Comparison of ENCODE assay signal across 8 mouse cellular contexts in genomic region chr12:80769697-80770096, GRCm38 (mm10). TPM values are rescaled to one million over a fixed set of nuclear protein-coding genes. Genes with fewer than 3 reads are reported as not detected.
DNase-seq lines count a peak whose midpoint lies in the region; ATAC-seq and TF ChIP-seq lines count a peak whose summit lies in the region.

No protein-coding gene starts in this region.

- peak; percentile 91 for TF ChIP-seq CTCF in cortical plate, adult 2 months (IDR thresholded peaks at IDR 0.05; ENCODE audit: extremely low read depth, insufficient read depth, low read length)
- peak; percentile 99 for TF ChIP-seq CTCF in intestine, postnatal 0 days (IDR thresholded peaks at IDR 0.05; ENCODE audit: low read depth)
- TF ChIP-seq CTCF in spleen, adult 2 months (IDR thresholded peaks at IDR 0.05; ENCODE audit: extremely low read depth, insufficient read depth, insufficient read length, insufficient replicate concordance) = peak; percentile 99

- no peak overlapping the region for H3K9ac ChIP-seq in intestine, postnatal 0 days (ENCODE audit: low read depth, low read length)
- H3K9ac ChIP-seq in limb, embryonic 13.5 days = no peak overlapping the region
- H3K9ac ChIP-seq in midbrain, embryonic 14.5 days (replicated peaks; ENCODE audit: low read length) = no peak overlapping the region

- H3K9me3 ChIP-seq in intestine, postnatal 0 days (ENCODE audit: control insufficient read depth) = no peaks in the 10 kb centered on the region
- no peaks in the 10 kb centered on the region for H3K9me3 ChIP-seq in limb, embryonic 13.5 days
- H3K9me3 ChIP-seq in midbrain, embryonic 14.5 days (ENCODE audit: control insufficient read depth, low read length) = no peaks in the 10 kb centered on the region

- no peaks in the 10 kb centered on the region for H3K27me3 ChIP-seq in intestine, postnatal 0 days (replicated peaks; ENCODE audit: control insufficient read depth, insufficient read depth, low read length)
- 0 out of 2 replicates have a peak, but pooled peaks cover 6% of the 10 kb centered on the region for H3K27me3 ChIP-seq in limb, embryonic 13.5 days
- H3K27me3 ChIP-seq in midbrain, embryonic 14.5 days (ENCODE audit: control insufficient read depth, insufficient read depth, low read length) = no peaks in the 10 kb centered on the region
- H3K27me3 ChIP-seq in spleen, adult 2 months (ENCODE audit: control insufficient read depth, insufficient read depth, low read length) = no peaks in the 10 kb centered on the region

- no peaks in the 10 kb centered on the region for H3K36me3 ChIP-seq in intestine, postnatal 0 days (ENCODE audit: control insufficient read depth, insufficient read depth)
- H3K36me3 ChIP-seq in limb, embryonic 13.5 days = no peaks in the 10 kb centered on the region
- no peaks in the 10 kb centered on the region for H3K36me3 ChIP-seq in midbrain, embryonic 14.5 days (ENCODE audit: control insufficient read depth, insufficient read depth, low read length)
- no peaks in the 10 kb centered on the region for H3K36me3 ChIP-seq in spleen, adult 2 months (ENCODE audit: control insufficient read depth, insufficient read depth, low read length)

- no peak overlapping the region for H3K27ac ChIP-seq in cortical plate, adult 2 months (ENCODE audit: insufficient read depth, low read length)
- no peak overlapping the region for H3K27ac ChIP-seq in intestine, postnatal 0 days (ENCODE audit: low read depth, low read length)
- no peak overlapping the region for H3K27ac ChIP-seq in limb, embryonic 13.5 days
- no peak overlapping the region for H3K27ac ChIP-seq in midbrain, embryonic 14.5 days (replicated peaks; ENCODE audit: low read depth, low read length)
- H3K27ac ChIP-seq in spleen, adult 2 months (ENCODE audit: insufficient read depth, low read length) = no peak overlapping the region

- peak; percentile 73; the same call in 1 of the 2 replicates for ATAC-seq in intestine, postnatal 0 days
- ATAC-seq in limb, embryonic 13.5 days (ENCODE audit: low FRiP score, low read depth) = peak; percentile 85
- peak; percentile 69; the same call in 1 of the 2 replicates for ATAC-seq in midbrain, embryonic 14.5 days (ENCODE audit: low FRiP score, low TSS enrichment)

- no peak for TF ChIP-seq POLR2A in cortical plate, adult 2 months (IDR thresholded peaks at IDR 0.05; ENCODE audit: extremely low read depth, insufficient read depth, low read length)
- TF ChIP-seq POLR2A in spleen, adult 2 months (IDR thresholded peaks at IDR 0.05; ENCODE audit: low read depth, low read length) = no peak

- no peaks in the 10 kb centered on the region for H3K4me1 ChIP-seq in cortical plate, adult 2 months (ENCODE audit: control insufficient read depth, insufficient read depth, low read length)
- H3K4me1 ChIP-seq in intestine, postnatal 0 days (replicated peaks; ENCODE audit: control insufficient read depth, insufficient read depth, low read length) = no peaks in the 10 kb centered on the region
- H3K4me1 ChIP-seq in limb, embryonic 13.5 days = no peaks in the 10 kb centered on the region
- H3K4me1 ChIP-seq in midbrain, embryonic 14.5 days (ENCODE audit: control insufficient read depth, insufficient read depth, low read length) = no peaks in the 10 kb centered on the region
- H3K4me1 ChIP-seq in spleen, adult 2 months (ENCODE audit: control insufficient read depth, insufficient read depth, insufficient read length) = no peaks in the 10 kb centered on the region

- H3K4me3 ChIP-seq in cortical plate, adult 2 months (ENCODE audit: insufficient read depth, low read length) = no peak overlapping the region
- no peak overlapping the region for H3K4me3 ChIP-seq in intestine, postnatal 0 days (ENCODE audit: low read depth, low read length)
- H3K4me3 ChIP-seq in limb, embryonic 13.5 days = no peak overlapping the region
- no peak overlapping the region for H3K4me3 ChIP-seq in midbrain, embryonic 14.5 days (replicated peaks; ENCODE audit: low read depth, low read length)
- no peak overlapping the region for H3K4me3 ChIP-seq in spleen, adult 2 months (ENCODE audit: extremely low read depth, insufficient read depth, insufficient read length)

- DNase-seq in layer of hippocampus, adult 11-12 months (ENCODE audit: low spot score) = peak; percentile 81
- DNase-seq in layer of hippocampus, adult 9-10 months (ENCODE audit: low spot score) = no peak
- peak; percentile 38 for DNase-seq in gastrocnemius, postnatal 25 days
- peak; percentile 96 for DNase-seq in midbrain, embryonic 14.5 days
- peak in 1 of 2 experiments; percentile 52 for DNase-seq in spleen, adult 2 months (ENCODE audit: low read depth in 1 of 2, low spot score in 2 of 2)

- WGBS in intestine, postnatal 0 days = 17% methylated on average over 11 of the region's 11 CpGs
- 17% methylated on average over 11 of the region's 11 CpGs for WGBS in limb, embryonic 13.5 days
- 19% methylated on average over 11 of the region's 11 CpGs for whole genome bisulfite sequencing in midbrain, embryonic 14.5 days
- 14% methylated on average over 11 of the region's 11 CpGs for WGBS in spleen, adult 2 months

- peak overlapping the region; percentile 30; the same call in 1 of the 2 replicates for H3K4me2 ChIP-seq in intestine, postnatal 0 days (replicated peaks; ENCODE audit: low read depth)
- 0 out of 2 replicates have a peak overlapping the region, but pooled peaks have one; percentile 16 for H3K4me2 ChIP-seq in limb, embryonic 13.5 days (replicated peaks)
- H3K4me2 ChIP-seq in midbrain, embryonic 14.5 days (ENCODE audit: low read length) = peak overlapping the region; percentile 29; the same call in 1 of the 2 replicates

RNA-seq across cellular contexts. Expression of gene Ccdc177, which starts 9.2 kb away (rescaled TPM):
- 5.6 and 7.5 TPM in 2 replicates for polyA plus RNA-seq in cortical plate, adult 2 months (2012; rRNA removed)
- total RNA-seq in gastrocnemius, postnatal 25 days (2021) = not detected
- 0.03 and 0.10 TPM in 2 replicates for polyA plus RNA-seq in intestine, postnatal 0 days (2015; fragmentation: Nextera tagmentation; extraction: Ambion mirVana)
- polyA plus RNA-seq in limb, embryonic 13.5 days (2015; fragmentation: Nextera tagmentation; extraction: Ambion mirVana) = 0.06 and 0.14 TPM in 2 replicates
- 8.5 and 8.8 TPM in 2 replicates for polyA plus RNA-seq in midbrain, embryonic 14.5 days (2014; fragmentation: Nextera tagmentation; extraction: Ambion mirVana)
- not detected in 2 replicates for polyA plus RNA-seq in spleen, adult 2 months (2012; rRNA removed)

RNA-seq across cellular contexts. Expression of gene Susd6, which starts 20.6 kb away (rescaled TPM):
- 24.8 and 26.4 TPM in 2 replicates for polyA plus RNA-seq in cortical plate, adult 2 months (2012; rRNA removed)
- 10 to 100 TPM; 26.7 to 28.1 TPM for total RNA-seq in gastrocnemius, postnatal 25 days (2021)
- polyA plus RNA-seq in intestine, postnatal 0 days (2015; fragmentation: Nextera tagmentation; extraction: Ambion mirVana) = 16.9 and 17.6 TPM in 2 replicates
- 14.3 and 15.7 TPM in 2 replicates for polyA plus RNA-seq in limb, embryonic 13.5 days (2015; fragmentation: Nextera tagmentation; extraction: Ambion mirVana)
- 8.8 and 14.3 TPM in 2 replicates for polyA plus RNA-seq in midbrain, embryonic 14.5 days (2014; fragmentation: Nextera tagmentation; extraction: Ambion mirVana)
- polyA plus RNA-seq in spleen, adult 2 months (2012; rRNA removed) = 32.0 and 49.8 TPM in 2 replicates
